In the genomic region with DNA sequence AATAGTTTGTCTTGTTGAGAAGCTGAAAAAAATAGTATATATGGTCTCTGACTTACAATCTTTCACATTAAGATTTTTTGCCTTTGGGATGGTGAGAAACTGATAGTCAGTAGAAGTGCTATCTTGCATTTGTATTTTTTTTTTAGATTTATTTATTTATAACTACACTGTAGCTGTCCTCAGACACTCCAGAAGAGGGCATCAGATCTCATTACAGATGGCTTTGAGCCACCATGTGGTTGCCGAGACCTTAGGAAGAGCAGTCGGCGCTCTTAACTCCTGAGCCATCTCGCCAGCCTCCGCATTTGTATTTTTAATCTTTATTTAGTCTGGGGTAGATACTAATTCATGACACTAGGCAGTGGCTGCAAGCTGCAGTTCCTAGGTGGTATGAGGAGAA, we compare ENCODE assay signal across 20 mouse cellular contexts. TPM values are rescaled to one million over a fixed set of nuclear protein-coding genes. Genes with fewer than 3 reads are reported as not detected.
DNase-seq lines count a peak whose midpoint lies in the region; ATAC-seq and TF ChIP-seq lines count a peak whose summit lies in the region.
"Had no signal": no experiment of that assay in that cellular context is flagged by ENCODE, and none has a peak within 500 bp of the region (broad histone marks: within the 10 kb centered on the region; RNA-seq: fewer than 3 reads in every experiment).

No protein-coding gene starts in this region.

- WGBS in liver, embryonic 13.5 days (ENCODE audit: insufficient replicate concordance), result 40% methylated on average over 5 of the region's 5 CpGs
- 85% methylated on average over 5 of the region's 5 CpGs for WGBS in forebrain, embryonic 11.5 days
- WGBS in midbrain, embryonic 11.5 days, result 83% methylated on average over 5 of the region's 5 CpGs

- TF ChIP-seq CTCF in G1E (IDR thresholded peaks at IDR 0.05; ENCODE audit: low read depth, low read length), result no peak

- no peaks in the 10 kb centered on the region for H3K27me3 ChIP-seq in G1E (ENCODE audit: insufficient read depth, low read length)
- H3K27me3 ChIP-seq in liver, embryonic 13.5 days, result no peaks in the 10 kb centered on the region
- H3K27me3 ChIP-seq in forebrain, embryonic 11.5 days (ENCODE audit: control insufficient read depth, insufficient read depth, low read length), result no peaks in the 10 kb centered on the region
- no peaks in the 10 kb centered on the region for H3K27me3 ChIP-seq in midbrain, embryonic 11.5 days (ENCODE audit: control insufficient read depth, insufficient read depth, low read length)
- H3K27me3 ChIP-seq: embryonic facial prominence, embryonic 12.5 days; heart, embryonic 13.5 days; limb, embryonic 15.5 days had no signal

- DNase-seq in gastrocnemius, adult 18-20 months (ENCODE audit: low spot score), result peak; percentile 55
- no peak for DNase-seq in gastrocnemius, postnatal 10 days
- DNase-seq in 416B (ENCODE audit: low read depth) (peak; percentile 53), G1E (ENCODE audit: low spot score) (no peak)
- DNase-seq in liver, embryonic 13.5 days, result no peak
- no peak for DNase-seq in forebrain, embryonic 11.5 days (ENCODE audit: low spot score)
- no peak for DNase-seq in left cerebral cortex, adult 18-20 months (ENCODE audit: low spot score in 2 of 2)
- DNase-seq in midbrain, embryonic 11.5 days (ENCODE audit: low spot score, missing footprints), result no peak
- DNase-seq: adrenal gland, postnatal 10 days; cerebellum, adult 2 months; heart, postnatal 4 days; kidney, adult 18-20 months; kidney, postnatal 14 days; lung, postnatal 10 days; spleen, adult 18-20 months had no signal

- H3K9ac ChIP-seq in liver, embryonic 13.5 days, result no peak overlapping the region
- H3K9ac ChIP-seq in forebrain, embryonic 11.5 days (ENCODE audit: low read length), result no peak overlapping the region
- H3K9ac ChIP-seq in midbrain, embryonic 11.5 days (ENCODE audit: low read length), result no peak overlapping the region
- H3K9ac ChIP-seq: embryonic facial prominence, embryonic 12.5 days; heart, embryonic 13.5 days; limb, embryonic 15.5 days had no signal

- peak overlapping the region; percentile 30 for H3K4me2 ChIP-seq in liver, embryonic 13.5 days
- H3K4me2 ChIP-seq in forebrain, embryonic 11.5 days (ENCODE audit: low read depth, low read length, severe bottlenecking), result no peak overlapping the region
- H3K4me2 ChIP-seq in midbrain, embryonic 11.5 days, result no peak overlapping the region
- H3K4me2 ChIP-seq: embryonic facial prominence, embryonic 12.5 days; heart, embryonic 13.5 days; limb, embryonic 15.5 days had no signal

- H3K36me3 ChIP-seq in G1E (replicated peaks), result peaks cover 39% of the 10 kb centered on the region
- peaks cover 21% of the 10 kb centered on the region for H3K36me3 ChIP-seq in liver, embryonic 13.5 days
- no peaks in the 10 kb centered on the region for H3K36me3 ChIP-seq in forebrain, embryonic 11.5 days (ENCODE audit: control insufficient read depth, insufficient read depth, low read length)
- peaks cover 3% of the 10 kb centered on the region; the same call in 1 of the 2 replicates for H3K36me3 ChIP-seq in midbrain, embryonic 11.5 days (ENCODE audit: control insufficient read depth, insufficient read depth, low read length)

- H3K9me3 ChIP-seq in G1E (replicated peaks), result no peaks in the 10 kb centered on the region
- no peaks in the 10 kb centered on the region for H3K9me3 ChIP-seq in liver, embryonic 13.5 days (replicated peaks)
- H3K9me3 ChIP-seq in forebrain, embryonic 11.5 days (ENCODE audit: control insufficient read depth, low read length), result no peaks in the 10 kb centered on the region
- no peaks in the 10 kb centered on the region for H3K9me3 ChIP-seq in midbrain, embryonic 11.5 days (ENCODE audit: control insufficient read depth, low read length)
- H3K9me3 ChIP-seq: embryonic facial prominence, embryonic 12.5 days; heart, embryonic 13.5 days; limb, embryonic 15.5 days had no signal

- peaks cover 55% of the 10 kb centered on the region for H3K4me1 ChIP-seq in G1E (ENCODE audit: insufficient read depth, low read depth, low read length)
- peaks cover 38% of the 10 kb centered on the region for H3K4me1 ChIP-seq in liver, embryonic 13.5 days (replicated peaks)
- H3K4me1 ChIP-seq in forebrain, embryonic 11.5 days (replicated peaks; ENCODE audit: control insufficient read depth, insufficient read depth, low read length), result no peaks in the 10 kb centered on the region
- H3K4me1 ChIP-seq in midbrain, embryonic 11.5 days (ENCODE audit: control insufficient read depth, insufficient read depth, low read length), result no peaks in the 10 kb centered on the region
- H3K4me1 ChIP-seq: embryonic facial prominence, embryonic 12.5 days had no signal

- ATAC-seq in G1E (ENCODE audit: extremely low read depth, insufficient number of reproducible peaks, low FRiP score, poor library complexity, severe bottlenecking), result no peak
- no peak for ATAC-seq in liver, embryonic 13.5 days (ENCODE audit: low read depth)
- ATAC-seq in forebrain, embryonic 11.5 days (replicated peaks; ENCODE audit: low FRiP score), result no peak
- ATAC-seq in midbrain, embryonic 11.5 days (ENCODE audit: low FRiP score), result no peak
- ATAC-seq: forebrain, embryonic 16.5 days; hindbrain, embryonic 16.5 days had no signal

- no peak overlapping the region for H3K27ac ChIP-seq in liver, embryonic 13.5 days
- H3K27ac ChIP-seq in forebrain, embryonic 11.5 days (ENCODE audit: low read depth, low read length), result no peak overlapping the region
- H3K27ac ChIP-seq in midbrain, embryonic 11.5 days (ENCODE audit: low read depth, low read length), result no peak overlapping the region
- H3K27ac ChIP-seq: embryonic facial prominence, embryonic 12.5 days; heart, embryonic 13.5 days; limb, embryonic 15.5 days had no signal

- H3K4me3 ChIP-seq in G1E (ENCODE audit: low read depth, low read length), result peak overlapping the region; percentile 13; the same call in 1 of the 2 replicates
- H3K4me3 ChIP-seq in liver, embryonic 13.5 days (replicated peaks), result no peak overlapping the region; the same call in 1 of the 2 replicates
- no peak overlapping the region for H3K4me3 ChIP-seq in forebrain, embryonic 11.5 days (ENCODE audit: low read depth, low read length)
- no peak overlapping the region for H3K4me3 ChIP-seq in midbrain, embryonic 11.5 days (ENCODE audit: low read depth, low read length)
- H3K4me3 ChIP-seq: embryonic facial prominence, embryonic 12.5 days; heart, embryonic 13.5 days; limb, embryonic 15.5 days had no signal

RNA-seq across cellular contexts. Expression of a gene that starts 3.2 kb away (rescaled TPM):
- total RNA-seq in gastrocnemius, adult 18-20 months (2021), result 1 to 10 TPM; 3.1 to 4.0 TPM
- total RNA-seq in gastrocnemius, postnatal 10 days (2021), result 1 to 10 TPM; 5.0 to 6.9 TPM
- total RNA-seq in G1E (2014; fragmentation: Nextera tagmentation) (44.8 and 49.7 TPM in 2 replicates), G1E (2017) (17.4 and 23.7 TPM in 2 replicates)
- polyA plus RNA-seq in G1E (2012), result 4.4 and 5.2 TPM in 2 replicates
- polyA plus RNA-seq in liver, embryonic 13.5 days (2015; fragmentation: Nextera tagmentation; extraction: Ambion mirVana), result 4.2 and 4.8 TPM in 2 replicates
- 8.1 and 8.8 TPM in 2 replicates for polyA plus RNA-seq in forebrain, embryonic 11.5 days (2014; fragmentation: Nextera tagmentation; extraction: Ambion mirVana)
- 1 to 10 TPM; 5.2 to 7.0 TPM for total RNA-seq in left cerebral cortex, adult 18-20 months (2021)
- polyA plus RNA-seq in midbrain, embryonic 11.5 days (2014; fragmentation: Nextera tagmentation; extraction: Ambion mirVana), result 7.6 and 9.5 TPM in 2 replicates

RNA-seq across cellular contexts. Expression of a gene that starts 3.2 kb away (rescaled TPM):
- 10 to 100 TPM; 26.0 to 28.1 TPM for total RNA-seq in gastrocnemius, adult 18-20 months (2021)
- total RNA-seq in gastrocnemius, postnatal 10 days (2021), result 10 to 100 TPM; 22.0 to 27.7 TPM
- 130 and 142 TPM in 2 replicates for total RNA-seq in G1E (2014; fragmentation: Nextera tagmentation)
- total RNA-seq in G1E (2017), result 191 and 203 TPM in 2 replicates
- polyA plus RNA-seq in G1E (2012), result 39.2 and 41.0 TPM in 2 replicates
- polyA plus RNA-seq in liver, embryonic 13.5 days (2015; fragmentation: Nextera tagmentation; extraction: Ambion mirVana), result 45.9 and 57.1 TPM in 2 replicates
- 77.6 and 77.7 TPM in 2 replicates for polyA plus RNA-seq in forebrain, embryonic 11.5 days (2014; fragmentation: Nextera tagmentation; extraction: Ambion mirVana)
- 10 to 100 TPM; 15.9 to 16.5 TPM for total RNA-seq in left cerebral cortex, adult 18-20 months (2021)
- 78.1 and 86.4 TPM in 2 replicates for polyA plus RNA-seq in midbrain, embryonic 11.5 days (2014; fragmentation: Nextera tagmentation; extraction: Ambion mirVana)

RNA-seq across cellular contexts. Expression of a gene that starts 36.1 kb away (rescaled TPM):
- under 1 TPM in 1 of 2 experiments, not detected in 1; 0.33 TPM for total RNA-seq in gastrocnemius, adult 18-20 months (2021)
- under 1 TPM; 0.35 to 0.54 TPM for total RNA-seq in gastrocnemius, postnatal 10 days (2021)
- total RNA-seq in G1E (2014; fragmentation: Nextera tagmentation), result 32.0 and 37.0 TPM in 2 replicates
- total RNA-seq in G1E (2017), result 14.6 and 16.2 TPM in 2 replicates
- polyA plus RNA-seq in G1E (2012), result 9.1 and 9.7 TPM in 2 replicates
- polyA plus RNA-seq in liver, embryonic 13.5 days (2015; fragmentation: Nextera tagmentation; extraction: Ambion mirVana), result 25.5 and 33.6 TPM in 2 replicates
- polyA plus RNA-seq in forebrain, embryonic 11.5 days (2014; fragmentation: Nextera tagmentation; extraction: Ambion mirVana), result 1.7 and 2.3 TPM in 2 replicates
- under 1 TPM; 0.89 to 0.95 TPM for total RNA-seq in left cerebral cortex, adult 18-20 months (2021)
- polyA plus RNA-seq in midbrain, embryonic 11.5 days (2014; fragmentation: Nextera tagmentation; extraction: Ambion mirVana), result 2.3 and 2.5 TPM in 2 replicates
- polyA plus RNA-seq: forebrain, embryonic 16.5 days had no signal

Comparison
In these comparisons a context has a peak if more than half of its experiments do, and no peak if none do; other contexts are left out.
1. DNase-seq: peak in gastrocnemius, adult 18-20 months (single experiment) and 416B (single experiment); none in gastrocnemius, postnatal 10 days (single experiment), G1E (single experiment), liver, embryonic 13.5 days (single experiment), forebrain, embryonic 11.5 days (single experiment), left cerebral cortex, adult 18-20 months (0 of 2) and midbrain, embryonic 11.5 days (single experiment).
2. RNA of a gene that starts 3.2 kb away (total RNA-seq): 130 to 203 TPM in G1E; 26.0 to 28.1 TPM in gastrocnemius, adult 18-20 months, 22.0 to 27.7 TPM in gastrocnemius, postnatal 10 days and 15.9 to 16.5 TPM in left cerebral cortex, adult 18-20 months; every median in the first group is over 4 times any median in the second.
3. RNA of a gene that starts 36.1 kb away (total RNA-seq): 14.6 to 37.0 TPM in G1E; 0.89 to 0.95 TPM in left cerebral cortex, adult 18-20 months, 0.35 to 0.54 TPM in gastrocnemius, postnatal 10 days and 0.33 TPM in gastrocnemius, adult 18-20 months; every median in the first group is over 4 times any median in the second.